Mouse (Mus musculus): ENCODE measurements around the gene Iqschfp. TPM values are rescaled to one million over a fixed set of nuclear protein-coding genes. Genes with fewer than 3 reads are reported as not detected.
A peak's percentile ranks its signal among the peaks of the same experiment; 100 is the strongest.

The Iqschfp gene
- polyA plus RNA-seq, 1 experiment, result 7.6 TPM

- TF ChIP-seq CTCF (IDR thresholded peaks at IDR 0.05; ENCODE audit: borderline replicate concordance, extremely low read depth, insufficient read depth, insufficient read length) (no peak), POLR2A (IDR thresholded peaks at IDR 0.05; ENCODE audit: borderline replicate concordance, extremely low read depth, insufficient read depth, insufficient read length, poor library complexity, severe bottlenecking) (no peak)
- DNase-seq (ENCODE audit: low read depth), result no peak
These were observed 404.7 kb downstream of the Iqschfp start for GRCm38 (mm10) chr3:68296752-68297151.

DNA sequence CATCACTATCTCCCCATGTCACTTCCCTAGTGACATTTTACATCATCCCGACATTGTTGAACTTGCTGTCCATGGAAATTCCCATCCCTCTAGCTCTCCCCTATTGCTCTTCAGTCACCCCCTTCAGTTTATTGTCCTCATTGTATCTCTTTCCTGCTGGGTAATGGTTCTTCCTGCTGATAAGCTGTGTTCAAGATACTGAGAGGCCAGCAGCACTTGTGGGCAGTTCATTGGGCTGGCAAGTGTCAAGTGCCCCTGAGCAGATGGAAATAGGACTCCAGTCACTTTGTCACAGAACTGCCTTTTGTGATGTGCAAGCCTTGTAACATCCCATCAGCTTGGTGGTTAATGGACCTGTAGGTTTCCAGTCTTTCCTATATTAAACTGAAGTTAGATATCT is 413.6 kb downstream of the Iqschfp start:
- DNase-seq (ENCODE audit: low read depth), result no peak
- TF ChIP-seq CTCF (IDR thresholded peaks at IDR 0.05; ENCODE audit: borderline replicate concordance, extremely low read depth, insufficient read depth, insufficient read length) (no peak), POLR2A (IDR thresholded peaks at IDR 0.05; ENCODE audit: borderline replicate concordance, extremely low read depth, insufficient read depth, insufficient read length, poor library complexity, severe bottlenecking) (no peak)

DNA sequence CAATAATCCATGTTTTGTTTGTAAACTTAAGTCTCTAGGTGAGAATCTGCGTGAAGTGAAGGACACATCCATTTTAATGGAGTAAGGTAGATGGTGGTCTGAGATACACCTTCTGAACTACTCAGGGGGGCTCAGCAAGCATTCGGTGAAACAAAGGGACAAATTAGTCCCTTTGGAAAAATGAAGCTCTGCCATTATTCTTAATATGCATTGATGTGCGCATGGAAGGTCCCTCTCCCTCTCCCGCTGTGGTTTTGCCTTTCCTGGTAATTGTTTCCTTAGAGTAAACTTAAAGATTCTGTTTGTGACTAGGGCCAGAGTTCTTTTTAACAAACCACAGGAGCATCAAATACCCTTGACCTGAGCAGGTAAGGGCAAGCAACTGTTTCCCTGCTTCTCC is 414.7 kb downstream of the Iqschfp start:
- TF ChIP-seq CTCF (IDR thresholded peaks at IDR 0.05; ENCODE audit: borderline replicate concordance, extremely low read depth, insufficient read depth, insufficient read length), result no peak
- TF ChIP-seq POLR2A (IDR thresholded peaks at IDR 0.05; ENCODE audit: borderline replicate concordance, extremely low read depth, insufficient read depth, insufficient read length, poor library complexity, severe bottlenecking), result no peak
- DNase-seq (ENCODE audit: low read depth), result peak; percentile 2

GRCm38 (mm10) chr3:68325575-68325974 is 433.5 kb downstream of the Iqschfp start:
- TF ChIP-seq POLR2A (IDR thresholded peaks at IDR 0.05; ENCODE audit: borderline replicate concordance, extremely low read depth, insufficient read depth, insufficient read length, poor library complexity, severe bottlenecking) (no peak), CTCF (IDR thresholded peaks at IDR 0.05; ENCODE audit: borderline replicate concordance, extremely low read depth, insufficient read depth, insufficient read length) (no peak)
- peak; percentile 9 for DNase-seq (ENCODE audit: low read depth)

DNA sequence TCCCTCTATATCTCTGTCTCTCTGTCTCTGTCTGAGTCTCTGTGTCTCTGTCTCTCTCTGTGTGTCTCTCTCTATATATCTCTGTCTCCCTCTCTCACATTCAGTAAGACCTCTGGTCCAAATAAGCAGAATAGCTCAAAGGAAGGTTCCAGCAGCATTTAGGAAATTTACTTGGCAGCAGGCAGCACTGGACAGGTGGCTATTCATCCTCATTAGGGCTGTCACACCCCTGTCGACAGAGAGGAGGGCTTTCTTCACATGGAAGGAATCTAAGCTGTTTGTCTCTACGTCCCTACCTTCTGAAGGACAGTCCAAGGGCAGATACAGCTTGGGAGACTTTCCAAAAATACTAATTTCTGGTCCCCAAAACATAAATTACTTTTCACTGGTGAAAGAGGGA is 440.5 kb downstream of the Iqschfp start:
- DNase-seq (ENCODE audit: low read depth), result peak; percentile 19
- TF ChIP-seq CTCF (IDR thresholded peaks at IDR 0.05; ENCODE audit: borderline replicate concordance, extremely low read depth, insufficient read depth, insufficient read length) (no peak), POLR2A (IDR thresholded peaks at IDR 0.05; ENCODE audit: borderline replicate concordance, extremely low read depth, insufficient read depth, insufficient read length, poor library complexity, severe bottlenecking) (no peak)

DNA sequence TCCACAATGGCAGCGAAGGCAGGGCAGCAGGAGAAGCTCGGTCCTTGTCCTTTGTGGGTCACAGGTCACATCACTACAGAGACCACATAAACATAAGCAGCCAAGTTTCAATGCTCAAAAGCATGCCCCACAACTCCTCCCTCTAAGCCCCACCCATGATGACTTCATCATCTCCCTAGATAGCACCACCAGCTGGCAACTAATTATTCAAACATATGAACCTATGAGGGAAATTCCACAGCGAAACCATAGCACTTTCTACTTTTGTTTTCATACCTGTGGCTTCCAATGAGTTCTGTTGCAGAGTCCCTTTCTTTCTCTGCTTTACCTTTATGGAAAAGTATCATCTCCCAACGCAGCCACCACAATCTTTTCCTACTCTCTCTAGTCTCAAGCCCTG is 443.5 kb downstream of the Iqschfp start:
- DNase-seq (ENCODE audit: low read depth), result no peak
- TF ChIP-seq POLR2A (IDR thresholded peaks at IDR 0.05; ENCODE audit: borderline replicate concordance, extremely low read depth, insufficient read depth, insufficient read length, poor library complexity, severe bottlenecking), result no peak
- TF ChIP-seq CTCF (IDR thresholded peaks at IDR 0.05; ENCODE audit: borderline replicate concordance, extremely low read depth, insufficient read depth, insufficient read length), result no peak

- DNase-seq (ENCODE audit: low read depth), result peak; percentile 37
- TF ChIP-seq POLR2A (IDR thresholded peaks at IDR 0.05; ENCODE audit: borderline replicate concordance, extremely low read depth, insufficient read depth, insufficient read length, poor library complexity, severe bottlenecking) (no peak), CTCF (IDR thresholded peaks at IDR 0.05; ENCODE audit: borderline replicate concordance, extremely low read depth, insufficient read depth, insufficient read length) (no peak)
These were observed 458.6 kb downstream of the Iqschfp start for GRCm38 (mm10) chr3:68350624-68351023.

- TF ChIP-seq POLR2A (IDR thresholded peaks at IDR 0.05; ENCODE audit: borderline replicate concordance, extremely low read depth, insufficient read depth, insufficient read length, poor library complexity, severe bottlenecking), result no peak
- TF ChIP-seq CTCF (IDR thresholded peaks at IDR 0.05; ENCODE audit: borderline replicate concordance, extremely low read depth, insufficient read depth, insufficient read length), result no peak
- DNase-seq (ENCODE audit: low read depth), result no peak
These were observed 459.4 kb downstream of the Iqschfp start for GRCm38 (mm10) chr3:68351461-68351860.

DNA sequence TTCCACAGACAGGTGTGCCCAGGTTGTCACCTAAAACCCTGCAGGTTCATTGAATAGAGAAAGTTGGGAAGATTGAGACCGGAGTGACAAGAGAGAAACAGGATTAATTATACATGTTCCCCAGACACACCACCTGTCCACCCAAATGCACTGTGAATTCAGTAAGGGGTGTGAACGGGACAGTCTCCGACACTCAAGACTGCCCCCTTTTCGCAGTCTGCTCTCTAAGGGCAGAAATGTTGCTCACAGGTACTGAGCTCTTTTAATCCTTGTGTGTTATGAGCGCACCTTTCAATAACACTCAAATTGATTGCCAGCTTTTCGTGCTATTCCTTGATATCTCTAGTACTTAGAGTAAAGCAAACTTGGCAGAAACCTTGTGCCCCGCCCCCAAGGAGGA is 460.9 kb downstream of the Iqschfp start:
- peak; percentile 56 for DNase-seq (ENCODE audit: low read depth)
- TF ChIP-seq POLR2A (IDR thresholded peaks at IDR 0.05; ENCODE audit: borderline replicate concordance, extremely low read depth, insufficient read depth, insufficient read length, poor library complexity, severe bottlenecking), result no peak
- TF ChIP-seq CTCF (IDR thresholded peaks at IDR 0.05; ENCODE audit: borderline replicate concordance, extremely low read depth, insufficient read depth, insufficient read length), result no peak

- no peak for DNase-seq (ENCODE audit: low read depth)
- no peak for TF ChIP-seq POLR2A (IDR thresholded peaks at IDR 0.05; ENCODE audit: borderline replicate concordance, extremely low read depth, insufficient read depth, insufficient read length, poor library complexity, severe bottlenecking)
- TF ChIP-seq CTCF (IDR thresholded peaks at IDR 0.05; ENCODE audit: borderline replicate concordance, extremely low read depth, insufficient read depth, insufficient read length), result no peak
These were observed 461.5 kb downstream of the Iqschfp start for GRCm38 (mm10) chr3:68353492-68353891.

- no peak for DNase-seq (ENCODE audit: low read depth)
- TF ChIP-seq POLR2A (IDR thresholded peaks at IDR 0.05; ENCODE audit: borderline replicate concordance, extremely low read depth, insufficient read depth, insufficient read length, poor library complexity, severe bottlenecking), result no peak
- no peak for TF ChIP-seq CTCF (IDR thresholded peaks at IDR 0.05; ENCODE audit: borderline replicate concordance, extremely low read depth, insufficient read depth, insufficient read length)
These were observed 464.5 kb downstream of the Iqschfp start for GRCm38 (mm10) chr3:68356516-68356915.

GRCm38 (mm10) chr3:68368029-68368428 is 476.0 kb downstream of the Iqschfp start:
- TF ChIP-seq CTCF (IDR thresholded peaks at IDR 0.05; ENCODE audit: borderline replicate concordance, extremely low read depth, insufficient read depth, insufficient read length) (no peak), POLR2A (IDR thresholded peaks at IDR 0.05; ENCODE audit: borderline replicate concordance, extremely low read depth, insufficient read depth, insufficient read length, poor library complexity, severe bottlenecking) (no peak)
- no peak for DNase-seq (ENCODE audit: low read depth)

Measured in brain, embryonic 14.5 days (tissue).